Mouse (Mus musculus): ENCODE results near the gene Pik3ap1.

DNA sequence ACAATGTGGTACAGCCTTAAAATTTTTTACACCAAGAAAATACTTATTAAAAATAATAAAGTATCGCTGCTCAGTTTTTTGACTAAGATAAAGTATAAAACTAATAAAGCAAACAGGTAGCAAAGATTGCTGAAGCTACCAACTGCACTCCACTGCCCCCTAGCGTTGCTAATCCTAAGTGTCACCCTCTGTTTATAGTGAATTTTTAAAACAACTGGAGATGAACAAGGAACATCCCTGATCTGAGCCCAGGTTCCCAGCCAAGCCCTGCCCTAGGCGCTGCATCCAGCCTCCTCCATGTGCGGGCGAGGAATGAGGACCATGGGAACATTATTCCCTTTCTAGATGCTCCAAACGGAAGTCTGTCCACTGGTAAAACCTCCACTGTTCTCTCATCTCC is 140.3 kb downstream of the Pik3ap1 start:
- TF ChIP-seq CTCF (IDR thresholded peaks at IDR 0.05) (peak; percentile 98; the same call in 1 of the 2 replicates), POLR2A (IDR thresholded peaks at IDR 0.05; ENCODE audit: insufficient read depth, low read depth, low read length) (no peak)
